Mouse (Mus musculus) hindlimb bud, embryonic 11.5 days (tissue): Measurements from ENCODE around the gene Runx3.
"Not testable (repeated sequence)": the region's sequence is repeated elsewhere in the genome, so short reads cannot be mapped to it uniquely, and the experiment has no call there.

Source experiments
- DNase-seq: peaks from one replicate; pipeline ENCODE4 v3.0.0-alpha.2; 2012; ENCODE audit warnings: low read depth, low spot score; ENCODE audit errors: extremely low spot score

Runx3 gene

GRCm38 (mm10) chr4:135167816-135168527 is 47.5 kb downstream of the Runx3 start:
- DNase-seq, result no peak

GRCm38 (mm10) chr4:135169096-135169495 is 48.6 kb downstream of the Runx3 start:
- no peak for DNase-seq

- DNase-seq, result no peak
Observed at GRCm38 (mm10) chr4:135169501-135169900, 49.0 kb downstream of the Runx3 start.

GRCm38 (mm10) chr4:135171304-135171875 is 50.9 kb downstream of the Runx3 start:
- no peak for DNase-seq

- DNase-seq, result no peak
Observed at GRCm38 (mm10) chr4:135175406-135176120, 55.1 kb downstream of the Runx3 start.

GRCm38 (mm10) chr4:135177568-135177967 is 57.1 kb downstream of the Runx3 start:
- DNase-seq, result no peak

- no peak for DNase-seq
Observed at GRCm38 (mm10) chr4:135179077-135179481, 58.6 kb downstream of the Runx3 start.

- DNase-seq, result no peak
Observed at GRCm38 (mm10) chr4:135181819-135182218, 61.4 kb downstream of the Runx3 start.

- DNase-seq, result not testable (repeated sequence)
Observed at GRCm38 (mm10) chr4:135184277-135184676, 63.8 kb downstream of the Runx3 start.

- DNase-seq, result no peak
Observed at GRCm38 (mm10) chr4:135189452-135190008, 69.1 kb downstream of the Runx3 start.

- no peak for DNase-seq
Observed at GRCm38 (mm10) chr4:135190364-135190763, 69.9 kb downstream of the Runx3 start.

- DNase-seq, result no peak
Observed at GRCm38 (mm10) chr4:135191185-135191584, 70.7 kb downstream of the Runx3 start.

- no peak for DNase-seq
Observed at GRCm38 (mm10) chr4:135191604-135192003, 71.2 kb downstream of the Runx3 start.

GRCm38 (mm10) chr4:135192841-135193240 is 72.4 kb downstream of the Runx3 start:
- no peak for DNase-seq

- DNase-seq, result no peak
Observed at GRCm38 (mm10) chr4:135197857-135198256, 77.4 kb downstream of the Runx3 start.

- no peak for DNase-seq
Observed at GRCm38 (mm10) chr4:135201771-135202170, 81.3 kb downstream of the Runx3 start.

GRCm38 (mm10) chr4:135203279-135203678 is 82.8 kb downstream of the Runx3 start:
- no peak for DNase-seq

GRCm38 (mm10) chr4:135203806-135204560 is 83.5 kb downstream of the Runx3 start:
- no peak for DNase-seq

GRCm38 (mm10) chr4:135204666-135205065 is 84.2 kb downstream of the Runx3 start:
- no peak for DNase-seq

- no peak for DNase-seq
Observed at GRCm38 (mm10) chr4:135205254-135205653, 84.8 kb downstream of the Runx3 start.
